Mouse (Mus musculus) MEL (cell line): ENCODE measurements at regions not wholly inside any gene's neighbourhood (a gene's known extent, or its start where the extent isn't known, plus 50 kb on each side); places are given as distances from the start of the nearest gene placed in this dataset.
A peak's percentile ranks its signal among the peaks of the same experiment; 100 is the strongest.

ENCODE experiments used
- DNase-seq: peaks from one replicate; pipeline ENCODE4 v3.0.0; 2011; ENCODE audit warnings: low read depth, low spot score
- H3K27ac ChIP-seq: 2 replicates; pipeline ENCODE4 v1.5.1; 2012; ENCODE audit warnings: low read depth, mild to moderate bottlenecking, control low read depth, low read length, moderate library complexity; ENCODE audit not compliant: control insufficient read depth
- H3K27me3 ChIP-seq, 2 experiments: fragments of 150-350 bp in 1 of 2; sonication (generic) in 1 of 2; 2 replicates each; pipeline ENCODE4 v1.6.1; 2012; ENCODE audit warnings: low read length in 2 of 2, mild to moderate bottlenecking in 2 of 2, improper control_type of control experiment in 1 of 2, moderate library complexity in 1 of 2; ENCODE audit not compliant: insufficient read depth in 2 of 2, control insufficient read depth in 1 of 2
- H3K36me3 ChIP-seq, 2 experiments: 2 replicates each; pipeline ENCODE4 v1.6.1; 2012 to 2014; ENCODE audit warnings: low read length in 2 of 2, improper control_type of control experiment in 1 of 2, inconsistent platforms in 1 of 2, mild to moderate bottlenecking in 1 of 2; ENCODE audit not compliant: insufficient read depth in 2 of 2, control insufficient read depth in 1 of 2
- H3K4me1 ChIP-seq, 2 experiments: fragments of 150-350 bp in 1 of 2; sonication (generic) in 1 of 2; 2 replicates each; pipeline ENCODE4 v1.6.1; 2012; ENCODE audit warnings: low read length in 2 of 2, improper control_type of control experiment in 1 of 2, mild to moderate bottlenecking in 1 of 2; ENCODE audit not compliant: insufficient read depth in 2 of 2, control insufficient read depth in 1 of 2
- H3K4me3 ChIP-seq, 2 experiments: fragments of 150-350 bp in 1 of 2; sonication (generic) in 1 of 2; 2 replicates each; pipeline ENCODE4 v1.5.1; 2012; ENCODE audit warnings: low read depth in 2 of 2, low read length in 2 of 2, mild to moderate bottlenecking in 2 of 2, moderate library complexity in 2 of 2, control low read depth in 1 of 2, improper control_type of control experiment in 1 of 2; ENCODE audit not compliant: control insufficient read depth in 1 of 2, insufficient read depth in 1 of 2
- H3K79me2 ChIP-seq: 2 replicates; pipeline ENCODE4 v1.6.1; 2012; ENCODE audit warnings: mild to moderate bottlenecking, low read length, moderate library complexity; ENCODE audit not compliant: control insufficient read depth, poor library complexity, insufficient read depth
- H3K9ac ChIP-seq: 2 replicates; pipeline ENCODE4 v1.6.1; 2012; ENCODE audit warnings: low read depth, mild to moderate bottlenecking, control low read depth, low read length, moderate library complexity; ENCODE audit not compliant: control insufficient read depth, poor library complexity, severe bottlenecking
- H3K9me3 ChIP-seq: fragments of 150-350 bp; sonication (generic); replicated peaks from 2 replicates; pipeline ENCODE4 v1.6.1; 2012; ENCODE audit warnings: mild to moderate bottlenecking, low read length, improper control_type of control experiment, moderate library complexity; ENCODE audit not compliant: insufficient read depth
- CHD1 ChIP-seq: IDR thresholded peaks from 2 replicates; pipeline ENCODE4 v1.6.1; 2012; ENCODE audit warnings: low read depth, mild to moderate bottlenecking, inconsistent platforms, low read length, improper control_type of control experiment
- CTCF ChIP-seq, 3 experiments: IDR thresholded peaks in 2 of 3; conservative IDR thresholded peaks in 1 of 3; 2 replicates each; pipeline ENCODE4 v1.5.1; 2011 to 2012; ENCODE audit warnings: low read length in 3 of 3, low read depth in 2 of 3, mild to moderate bottlenecking in 2 of 3, improper control_type of control experiment in 1 of 3, inconsistent platforms in 1 of 3, mixed read lengths in 1 of 3, moderate library complexity in 1 of 3; ENCODE audit not compliant: control insufficient read depth in 1 of 3, insufficient read depth in 1 of 3, poor library complexity in 1 of 3, severe bottlenecking in 1 of 3
- E2F4 ChIP-seq: IDR thresholded peaks from 2 replicates; pipeline ENCODE4 v1.6.1; 2011; ENCODE audit warnings: low read depth, low read length, improper control_type of control experiment, borderline replicate concordance
- ELF1 ChIP-seq: IDR thresholded peaks from 2 replicates; pipeline ENCODE4 v1.6.1; 2014; ENCODE audit warnings: low read depth, mild to moderate bottlenecking, inconsistent platforms, low read length, improper control_type of control experiment, moderate library complexity
- GATA1 ChIP-seq: IDR thresholded peaks from 2 replicates; pipeline ENCODE4 v1.6.1; 2011; ENCODE audit warnings: low read depth, low read length, improper control_type of control experiment
- HCFC1 ChIP-seq: IDR thresholded peaks from 2 replicates; pipeline ENCODE4 v1.6.1; 2012; ENCODE audit warnings: low read depth, mild to moderate bottlenecking, inconsistent platforms, low read length, improper control_type of control experiment, moderate library complexity
- KAT2A ChIP-seq: conservative IDR thresholded peaks from 2 replicates; pipeline ENCODE4 v1.6.1; 2012; ENCODE audit warnings: low read depth, low read length, improper control_type of control experiment, inconsistent platforms
- MAFK ChIP-seq: IDR thresholded peaks from 2 replicates; pipeline ENCODE4 v1.6.1; 2011; ENCODE audit warnings: low read depth, mild to moderate bottlenecking, low read length, improper control_type of control experiment, borderline replicate concordance
- MAX ChIP-seq: IDR thresholded peaks from 2 replicates; pipeline ENCODE4 v1.6.1; 2011; ENCODE audit warnings: low read length, improper control_type of control experiment
- MXI1 ChIP-seq: IDR thresholded peaks from 2 replicates; pipeline ENCODE4 v1.6.1; 2011; ENCODE audit warnings: mild to moderate bottlenecking, low read depth, low read length, improper control_type of control experiment
- POLR2AphosphoS2 ChIP-seq: IDR thresholded peaks from 2 replicates; pipeline ENCODE4 v1.6.1; 2011; ENCODE audit warnings: low read length, improper control_type of control experiment
- POLR2AphosphoS5 ChIP-seq: IDR thresholded peaks from 2 replicates; pipeline ENCODE4 v1.6.1; 2012; ENCODE audit warnings: low read depth, borderline replicate concordance, mild to moderate bottlenecking, inconsistent platforms, low read length, moderate library complexity, mixed read lengths
- RAD21 ChIP-seq: IDR thresholded peaks from 2 replicates; pipeline ENCODE4 v1.6.1; 2011; ENCODE audit warnings: mild to moderate bottlenecking, low read depth, low read length, improper control_type of control experiment
- SIN3A ChIP-seq: IDR thresholded peaks from 2 replicates; pipeline ENCODE4 v1.6.1; 2012; ENCODE audit warnings: low read length, improper control_type of control experiment, inconsistent platforms
- TCF12 ChIP-seq: IDR thresholded peaks from 2 replicates; pipeline ENCODE4 v1.6.1; 2014; ENCODE audit warnings: low read depth, mild to moderate bottlenecking, inconsistent platforms, low read length, improper control_type of control experiment, moderate library complexity
- USF1 ChIP-seq: IDR thresholded peaks from 2 replicates; pipeline ENCODE4 v1.6.1; 2014; ENCODE audit warnings: low read depth, mild to moderate bottlenecking, inconsistent platforms, low read length, improper control_type of control experiment, moderate library complexity
- USF2 ChIP-seq, 2 experiments: IDR thresholded peaks; 2 replicates each; pipeline ENCODE4 v1.6.1; 2011 to 2012; ENCODE audit warnings: improper control_type of control experiment in 2 of 2, low read length in 2 of 2, borderline replicate concordance in 1 of 2, inconsistent platforms in 1 of 2, low read depth in 1 of 2, mild to moderate bottlenecking in 1 of 2; ENCODE audit not compliant: insufficient read depth in 1 of 2
- ZC3H11A ChIP-seq: IDR thresholded peaks from 2 replicates; pipeline ENCODE4 v1.6.1; 2012; ENCODE audit warnings: low read depth, mild to moderate bottlenecking, inconsistent platforms, low read length, improper control_type of control experiment
- ZNF384 ChIP-seq: IDR thresholded peaks from 2 replicates; pipeline ENCODE4 v1.6.1; 2012; ENCODE audit warnings: low read depth, mild to moderate bottlenecking, inconsistent platforms, low read length, improper control_type of control experiment

GRCm38 (mm10) chr13:102307983-102308382, 385.4 kb upstream of the Cd180 start:
- Histone ChIP-seq H3K4me3 (no peak overlapping the region), H3K27me3 (no peaks in the 10 kb centered on the region), H3K79me2 (no peaks in the 10 kb centered on the region), H3K9me3 (no peaks in the 10 kb centered on the region), H3K9ac (no peak overlapping the region), H3K4me1 (no peaks in the 10 kb centered on the region), H3K36me3 (no peaks in the 10 kb centered on the region)
- no peak for DNase-seq
- TF ChIP-seq USF1 = no peak
- no peak for TF ChIP-seq POLR2AphosphoS5
- no peak for TF ChIP-seq GATA1
- no peak for TF ChIP-seq POLR2AphosphoS2
- TF ChIP-seq SIN3A = no peak
- TF ChIP-seq ZNF384 = no peak
- no peak for TF ChIP-seq ELF1
- no peak for TF ChIP-seq E2F4
- no peak for TF ChIP-seq KAT2A
- no peak for TF ChIP-seq MAX
- no peak for TF ChIP-seq ZC3H11A
- TF ChIP-seq MXI1 = no peak
- TF ChIP-seq USF2 (IDR thresholded peaks at IDR 0.05; ENCODE audit: borderline replicate concordance in 1 of 2, insufficient read depth in 1 of 2, low read depth in 1 of 2, low read length in 2 of 2) = no peak
- no peak for TF ChIP-seq CTCF (IDR thresholded peaks at IDR 0.05 in 2 of 3, conservative IDR thresholded peaks at IDR 0.05 in 1 of 3; ENCODE audit: control insufficient read depth in 1 of 3, insufficient read depth in 1 of 3, low read depth in 2 of 3, low read length in 3 of 3, poor library complexity in 1 of 3, severe bottlenecking in 1 of 3)
- TF ChIP-seq TCF12 = no peak
- no peak for TF ChIP-seq MAFK
- no peak for TF ChIP-seq CHD1
- TF ChIP-seq HCFC1 = no peak
- TF ChIP-seq, all 39 proteins: peak for 0
- H3K27ac ChIP-seq = no peak overlapping the region

- H3K4me3 ChIP-seq = no peak overlapping the region
- no peaks in the 10 kb centered on the region for H3K36me3 ChIP-seq
- H3K9ac ChIP-seq = no peak overlapping the region
- no peak overlapping the region for H3K27ac ChIP-seq
- no peaks in the 10 kb centered on the region for H3K27me3 ChIP-seq
- no peaks in the 10 kb centered on the region for H3K4me1 ChIP-seq
- H3K9me3 ChIP-seq = no peaks in the 10 kb centered on the region
- TF ChIP-seq MXI1 (no peak), RAD21 (peak; percentile 27), CTCF (IDR thresholded peaks at IDR 0.05 in 2 of 3, conservative IDR thresholded peaks at IDR 0.05 in 1 of 3; ENCODE audit: control insufficient read depth in 1 of 3, insufficient read depth in 1 of 3, low read depth in 2 of 3, low read length in 3 of 3, poor library complexity in 1 of 3, severe bottlenecking in 1 of 3) (no peak; a peak in 1 of 6 replicates)
- H3K79me2 ChIP-seq = no peaks in the 10 kb centered on the region
- peak; percentile 53 for DNase-seq
Observed at GRCm38 (mm10) chr13:102312096-102312495, 381.3 kb upstream of the Cd180 start.
